Mouse (Mus musculus) ES-Bruce4 (cell line): ENCODE measurements around the gene Fam241b. TPM values are rescaled to one million over a fixed set of nuclear protein-coding genes. Genes with fewer than 3 reads are reported as not detected.

Experiments used
- H3K27ac ChIP-seq: 2 replicates; pipeline ENCODE4 v1.5.1; 2012; ENCODE audit warnings: low read length, inconsistent platforms; ENCODE audit not compliant: insufficient read depth
- H3K27me3 ChIP-seq: 2 replicates; pipeline ENCODE4 v1.6.1; 2012; ENCODE audit warnings: mild to moderate bottlenecking, low read length, inconsistent platforms; ENCODE audit not compliant: control insufficient read depth, poor library complexity, insufficient read depth, severe bottlenecking
- H3K36me3 ChIP-seq: 2 replicates; pipeline ENCODE4 v1.6.1; 2012; ENCODE audit warnings: inconsistent platforms, mild to moderate bottlenecking, low read length, moderate library complexity; ENCODE audit not compliant: control insufficient read depth, poor library complexity, insufficient read depth, severe bottlenecking
- H3K4me1 ChIP-seq: one replicate; pipeline ENCODE4 v1.8.1; 2011; ENCODE audit warnings: low read length; ENCODE audit not compliant: control insufficient read depth, insufficient read depth
- H3K4me3 ChIP-seq: 2 replicates; pipeline ENCODE4 v1.5.1; 2011; ENCODE audit warnings: low read depth, mild to moderate bottlenecking, low read length
- H3K9ac ChIP-seq: 2 replicates; pipeline ENCODE4 v1.6.1; 2012; ENCODE audit warnings: low read depth, mild to moderate bottlenecking, inconsistent platforms; ENCODE audit not compliant: poor library complexity, severe bottlenecking
- H3K9me3 ChIP-seq: replicated peaks from 2 replicates; pipeline ENCODE4 v1.6.1; 2012; ENCODE audit warnings: mild to moderate bottlenecking, low read length, inconsistent platforms; ENCODE audit not compliant: control insufficient read depth, poor library complexity, insufficient read depth, severe bottlenecking
- CTCF ChIP-seq: IDR thresholded peaks from one replicate; pipeline ENCODE4 v1.8.1; 2011; ENCODE audit warnings: low read depth, low read length
- EP300 ChIP-seq: IDR thresholded peaks from 2 replicates; pipeline ENCODE4 v1.6.1; 2011; ENCODE audit warnings: low read depth, low read length; ENCODE audit not compliant: insufficient read depth
- POLR2A ChIP-seq: IDR thresholded peaks from one replicate; pipeline ENCODE4 v1.8.1; 2011; ENCODE audit warnings: low read length; ENCODE audit not compliant: insufficient read depth
- polyA plus RNA-seq: library from polyadenylated mRNA; stranded (reverse); fragments of >200 nt; gene quantifications from 2 replicates; pipeline ENCODE4 v1.2.4, GENCODE M21; 2011; ENCODE audit warnings: low read depth; ENCODE audit not compliant: missing spikeins, insufficient read depth, insufficient read length

The Fam241b gene
- polyA plus RNA-seq, 1 experiment, result 25.7 TPM

DNA sequence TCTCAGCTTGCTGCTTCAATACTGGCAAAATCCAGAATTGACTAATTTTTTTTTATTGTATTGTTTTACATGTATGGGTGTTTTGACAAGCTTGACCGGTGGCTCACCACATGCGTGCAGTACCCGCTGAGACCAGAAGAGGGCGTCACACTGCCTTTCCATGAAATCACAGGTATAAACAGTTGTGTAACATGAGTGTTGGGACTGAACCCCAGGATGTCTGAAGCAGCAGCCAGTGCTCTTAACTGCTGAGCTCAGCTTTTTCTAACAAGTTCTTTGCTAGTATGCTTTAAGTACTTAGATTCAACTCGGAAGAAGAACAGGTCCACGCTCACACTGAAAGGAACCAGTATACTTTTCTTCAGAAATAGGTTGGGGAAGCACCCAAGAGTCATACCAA lies 16.6 kb downstream of the Fam241b start:
- Histone ChIP-seq H3K27me3 (peaks cover 3% of the 10 kb centered on the region; the same call in 1 of the 2 replicates), H3K36me3 (no peaks in the 10 kb centered on the region), H3K9ac (no peak overlapping the region), H3K27ac (no peak overlapping the region), H3K9me3 (no peaks in the 10 kb centered on the region), H3K4me1 (peaks cover 2% of the 10 kb centered on the region), H3K4me3 (no peak overlapping the region)
- TF ChIP-seq POLR2A (no peak), CTCF (peak; percentile 82)

DNA sequence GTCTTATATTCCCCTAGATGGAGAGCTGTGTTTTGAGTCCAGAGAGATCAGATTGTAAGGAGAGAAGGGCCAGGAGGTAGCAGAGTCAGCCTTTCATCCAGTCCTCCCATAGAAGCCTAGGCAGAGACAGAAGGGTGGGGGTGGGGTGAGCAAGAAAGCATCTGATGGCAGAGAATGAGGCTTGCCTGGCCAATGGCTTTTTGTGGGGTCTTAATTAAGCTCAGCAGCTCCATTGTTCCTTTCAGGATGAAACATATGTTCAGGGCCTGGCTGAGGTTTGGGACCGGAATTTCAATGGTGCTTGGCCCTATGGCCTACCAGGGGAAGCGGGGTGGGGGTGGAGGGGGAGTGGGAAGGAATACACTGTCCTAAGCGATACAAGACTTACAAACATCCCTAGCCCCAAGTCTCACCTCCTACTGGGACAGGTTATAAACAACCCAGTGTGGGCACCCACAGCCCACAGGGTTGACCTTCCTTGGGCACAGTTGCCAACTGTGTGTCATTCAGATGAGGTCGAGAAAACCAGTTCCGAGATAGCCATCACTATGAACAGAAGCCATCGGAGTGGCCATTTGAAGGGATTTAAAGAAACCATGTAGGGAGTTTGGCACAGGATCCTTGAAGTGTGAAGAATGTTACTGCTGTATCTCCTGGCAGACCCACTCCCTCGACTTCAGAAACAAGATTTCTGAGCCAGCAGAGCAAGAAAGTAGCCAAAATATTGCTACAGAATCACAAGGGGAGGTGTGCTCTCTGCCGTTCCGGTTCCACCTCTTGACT lies 29.7 kb downstream of the Fam241b start:
- H3K27ac ChIP-seq, result no peak overlapping the region
- no peak overlapping the region for H3K4me3 ChIP-seq
- no peak for TF ChIP-seq EP300
- TF ChIP-seq CTCF, result no peak
- no peak for TF ChIP-seq POLR2A
- H3K4me1 ChIP-seq, result no peaks in the 10 kb centered on the region
- no peaks in the 10 kb centered on the region for H3K36me3 ChIP-seq
- H3K27me3 ChIP-seq, result no peaks in the 10 kb centered on the region
- no peak overlapping the region for H3K9ac ChIP-seq
- no peaks in the 10 kb centered on the region for H3K9me3 ChIP-seq

DNA sequence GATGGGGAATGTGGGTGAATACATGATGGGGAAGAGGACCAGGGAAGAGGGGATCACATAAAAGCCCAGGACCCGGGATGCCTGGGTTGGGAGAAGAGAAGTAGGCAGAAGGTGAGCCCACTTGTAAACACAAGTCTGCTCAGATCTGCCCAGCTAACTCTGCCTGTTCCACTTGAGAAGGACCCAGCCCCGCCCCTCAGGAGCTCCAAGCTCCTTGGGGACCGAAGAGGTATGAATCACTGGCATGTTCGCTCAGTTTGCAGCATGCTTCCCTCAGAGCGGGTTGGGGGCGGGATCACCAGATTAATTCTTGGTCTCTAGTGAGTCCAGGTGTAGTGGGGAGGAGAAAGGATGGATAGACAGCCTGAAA lies 32.5 kb downstream of the Fam241b start:
- peaks cover 3% of the 10 kb centered on the region for H3K4me1 ChIP-seq
- no peaks in the 10 kb centered on the region for H3K27me3 ChIP-seq
- H3K9me3 ChIP-seq, result no peaks in the 10 kb centered on the region
- no peaks in the 10 kb centered on the region for H3K36me3 ChIP-seq
- TF ChIP-seq CTCF (no peak), POLR2A (no peak), EP300 (no peak)
- H3K4me3 ChIP-seq, result peak overlapping the region; percentile 33; the same call in 1 of the 2 replicates
- H3K9ac ChIP-seq, result no peak overlapping the region
- no peak overlapping the region for H3K27ac ChIP-seq

DNA sequence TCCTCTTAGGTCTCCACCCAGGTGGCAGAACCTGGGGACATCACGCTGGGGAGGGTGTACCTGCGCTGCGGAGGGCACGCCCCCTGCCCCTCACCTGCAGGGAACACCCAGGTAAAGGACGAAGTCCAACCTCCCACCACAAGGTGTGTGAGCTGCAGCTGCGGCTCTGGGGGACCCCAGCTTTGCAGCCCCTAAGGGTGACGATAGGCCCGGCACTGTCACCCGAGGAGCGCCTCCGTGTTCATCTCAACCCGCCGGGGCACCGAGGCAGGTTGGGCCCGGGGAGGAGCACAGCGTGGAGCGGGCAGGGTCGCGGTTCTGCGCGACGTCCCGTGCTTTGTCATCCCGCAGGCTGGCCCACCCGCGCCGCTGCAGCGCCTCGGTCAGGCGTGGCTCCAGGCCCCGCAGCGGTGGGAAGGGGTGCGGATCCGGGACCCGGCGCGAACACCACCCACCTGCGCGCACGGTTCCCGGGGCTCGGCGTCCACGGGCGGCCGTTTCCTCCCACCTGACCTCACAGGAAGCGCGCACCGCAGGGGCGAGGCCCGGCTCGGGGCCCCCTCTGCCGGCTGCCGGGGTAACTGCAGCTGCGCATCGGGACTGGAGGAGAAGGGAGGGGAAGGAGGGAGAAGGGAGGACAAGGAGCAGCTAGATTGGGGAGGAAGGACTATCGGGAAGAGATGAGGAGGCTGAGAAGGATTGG lies 33.1 kb downstream of the Fam241b start:
- H3K27ac ChIP-seq, result no peak overlapping the region
- H3K27me3 ChIP-seq, result no peaks in the 10 kb centered on the region

DNA sequence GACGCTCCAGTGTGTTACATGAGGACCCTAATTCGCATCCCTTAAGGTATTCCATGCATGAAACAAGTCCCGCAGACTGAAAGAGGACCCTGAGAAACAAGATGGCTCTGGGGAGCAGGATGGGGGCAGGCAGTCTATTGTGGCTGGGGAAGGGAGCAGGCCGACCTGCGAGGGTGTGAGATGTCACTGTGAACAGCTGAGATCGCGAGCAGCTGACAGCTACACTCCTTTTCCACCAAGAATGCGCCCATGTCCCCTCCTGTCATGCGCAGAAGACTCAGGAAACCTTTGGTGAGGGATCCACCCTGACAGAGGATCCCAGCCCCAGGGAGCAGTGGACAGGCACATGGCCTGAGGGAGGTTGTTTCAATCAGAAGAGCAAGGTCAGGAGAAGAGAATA lies 36.7 kb downstream of the Fam241b start:
- H3K27me3 ChIP-seq, result no peaks in the 10 kb centered on the region
- no peak overlapping the region for H3K27ac ChIP-seq
- no peak overlapping the region for H3K9ac ChIP-seq
- no peak overlapping the region for H3K4me3 ChIP-seq
- no peaks in the 10 kb centered on the region for H3K36me3 ChIP-seq
- TF ChIP-seq EP300 (no peak), POLR2A (no peak), CTCF (no peak)
- H3K9me3 ChIP-seq, result no peaks in the 10 kb centered on the region
- H3K4me1 ChIP-seq, result peaks cover 3% of the 10 kb centered on the region

More for the DNA sequence above, 33.1 kb downstream of the Fam241b start:
- Histone ChIP-seq H3K9ac (peak overlapping the region; percentile 73), H3K4me1 (peaks cover 3% of the 10 kb centered on the region), H3K4me3 (peak overlapping the region; percentile 83), H3K36me3 (no peaks in the 10 kb centered on the region), H3K9me3 (no peaks in the 10 kb centered on the region)
- peak; percentile 61 for TF ChIP-seq CTCF
- no peak for TF ChIP-seq POLR2A

DNA sequence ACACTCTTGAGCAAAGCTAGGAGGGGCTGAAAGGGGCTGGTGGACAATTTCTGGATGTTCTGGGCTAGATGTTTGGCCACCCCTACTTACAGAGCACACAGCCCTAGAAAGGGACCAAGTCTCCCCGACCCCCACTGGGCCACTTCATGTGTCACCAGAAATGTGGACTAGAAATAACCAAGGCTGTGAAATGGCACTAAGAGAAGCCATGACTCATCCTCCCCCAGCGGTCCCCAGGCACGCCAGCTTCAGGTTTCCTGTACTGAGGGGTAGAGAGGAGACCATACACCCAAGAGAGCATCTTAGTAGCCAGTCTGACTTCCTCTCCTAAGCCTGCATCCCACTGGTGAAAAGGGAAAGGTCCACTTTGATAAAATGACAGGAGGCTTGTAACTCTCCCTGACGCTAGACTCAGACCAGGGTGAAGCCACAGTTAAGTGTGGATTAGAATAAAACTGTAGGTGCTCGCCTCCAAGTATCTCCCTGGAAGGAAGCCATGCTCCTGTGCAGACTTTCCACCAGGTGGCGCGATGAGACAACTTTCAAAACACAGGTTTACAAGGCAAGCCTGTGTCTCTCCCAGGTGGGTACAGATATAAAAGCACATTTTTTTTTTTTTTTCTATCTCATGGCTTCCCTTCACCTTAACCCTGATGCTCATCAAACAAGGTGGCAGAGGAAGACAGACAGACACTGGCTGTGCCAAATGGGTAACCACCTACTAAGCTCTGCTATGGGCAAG lies 38.7 kb downstream of the Fam241b start:
- Histone ChIP-seq H3K4me3 (no peak overlapping the region), H3K4me1 (peaks cover 3% of the 10 kb centered on the region), H3K36me3 (no peaks in the 10 kb centered on the region), H3K9me3 (no peaks in the 10 kb centered on the region), H3K27me3 (no peaks in the 10 kb centered on the region), H3K27ac (no peak overlapping the region), H3K9ac (no peak overlapping the region)
- TF ChIP-seq POLR2A, result no peak
- TF ChIP-seq CTCF, result peak; percentile 79
